Mouse (Mus musculus) erythroblast, adult 5-6 weeks (primary cell): ENCODE data around the gene Scyl3. TPM values are rescaled to one million over a fixed set of nuclear protein-coding genes. Genes with fewer than 3 reads are reported as not detected.

Source experiments
- ATAC-seq: replicated peaks from 2 replicates; pipeline ENCODE4 v1.8.0; 2016; ENCODE audit warnings: moderate number of reproducible peaks, mild to moderate bottlenecking, moderate TSS enrichment, inconsistent platforms; ENCODE audit not compliant: poor library complexity, low FRiP score, severe bottlenecking
- total RNA-seq, 2 experiments: library from RNA; stranded (forward) in 1 of 2; stranded (reverse) in 1 of 2; fragments of 150-400 nt in 1 of 2; fragments of 200-764, 138-1000 nt in 1 of 2; gene quantifications; 2 replicates each; pipeline versions ENCODE4 v1.2.3 to v1.2.4; 2015 to 2017; ENCODE audit warnings: low replicate concordance in 2 of 2

The Scyl3 gene
- total RNA-seq (2015; ENCODE audit: low replicate concordance): 10.9 and 25.9 TPM in 2 replicates
- total RNA-seq (2017; ENCODE audit: low replicate concordance): 6.4 and 6.5 TPM in 2 replicates

DNA sequence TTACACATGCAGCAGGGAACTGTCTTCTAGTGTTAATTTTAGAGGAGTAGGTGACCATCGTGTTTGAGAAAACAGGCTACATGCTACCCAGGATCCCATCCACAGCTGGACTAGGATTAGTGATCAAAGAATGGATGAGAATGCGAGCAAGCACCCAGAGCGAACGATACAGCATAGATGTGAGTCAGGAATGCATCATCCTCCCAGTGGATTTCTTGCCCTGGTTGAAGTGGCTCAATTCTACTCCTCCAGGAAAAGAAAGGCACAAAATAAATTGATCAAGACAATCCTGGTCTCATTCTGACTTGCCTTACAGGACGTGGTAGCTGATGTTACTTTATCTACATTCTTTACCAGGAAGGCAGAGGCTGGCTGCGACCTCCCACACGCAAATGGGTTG lies at the start of gene Scyl3:
Gene Scyl3, plus strand, starts transcription at position 255 of the 400 bp plus-strand sequence.
- ATAC-seq: no peak

DNA sequence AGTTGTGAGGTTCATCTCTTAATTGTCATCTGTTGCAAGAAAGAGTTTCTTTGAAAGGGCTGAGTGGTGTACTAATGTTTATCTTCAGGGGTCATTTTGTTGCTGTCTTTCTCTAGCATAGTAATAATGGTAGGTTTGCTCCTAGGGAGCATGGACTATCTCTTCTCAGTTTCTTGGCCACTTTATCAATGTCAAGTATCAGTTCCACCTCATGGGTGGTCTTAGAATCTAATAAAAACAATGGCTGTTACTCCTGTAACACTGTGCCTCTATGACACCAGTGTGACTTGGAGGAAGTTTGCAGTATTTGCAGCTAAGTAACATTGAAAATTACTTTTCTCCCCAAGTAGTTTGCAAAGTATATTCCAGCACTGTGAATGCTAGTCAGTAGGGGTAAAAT lies 39.3 kb upstream of the Scyl3 start:
- no peak for ATAC-seq

- no peak for ATAC-seq
These were observed 35.6 kb upstream of the Scyl3 start for GRCm38 (mm10) chr1:163893294-163893693.

GRCm38 (mm10) chr1:163893774-163894527 lies 34.9 kb upstream of the Scyl3 start:
- ATAC-seq: no peak

DNA sequence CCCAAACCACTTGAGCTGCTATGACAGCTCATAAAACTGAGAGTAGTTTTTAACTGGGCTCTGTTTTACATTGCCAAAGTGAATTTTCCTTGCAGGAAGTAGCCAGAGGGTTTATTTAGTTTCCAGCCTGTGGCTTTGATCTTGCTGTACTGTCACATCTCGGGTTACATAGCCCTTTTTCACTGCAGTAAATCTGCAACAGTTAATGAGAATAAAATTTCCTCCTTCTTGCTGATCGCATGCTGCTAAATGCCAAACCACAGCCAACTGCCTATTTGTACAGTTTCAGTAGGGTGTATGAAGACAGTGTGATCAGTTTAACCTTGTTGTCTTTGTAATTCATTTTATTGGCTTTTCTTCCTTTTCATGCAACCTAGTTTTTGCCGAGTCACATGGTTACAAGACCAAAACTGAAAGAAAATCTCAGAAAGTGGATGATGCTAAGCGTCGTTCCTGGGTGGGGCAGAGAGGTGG lies 30.6 kb upstream of the Scyl3 start:
- no peak for ATAC-seq

DNA sequence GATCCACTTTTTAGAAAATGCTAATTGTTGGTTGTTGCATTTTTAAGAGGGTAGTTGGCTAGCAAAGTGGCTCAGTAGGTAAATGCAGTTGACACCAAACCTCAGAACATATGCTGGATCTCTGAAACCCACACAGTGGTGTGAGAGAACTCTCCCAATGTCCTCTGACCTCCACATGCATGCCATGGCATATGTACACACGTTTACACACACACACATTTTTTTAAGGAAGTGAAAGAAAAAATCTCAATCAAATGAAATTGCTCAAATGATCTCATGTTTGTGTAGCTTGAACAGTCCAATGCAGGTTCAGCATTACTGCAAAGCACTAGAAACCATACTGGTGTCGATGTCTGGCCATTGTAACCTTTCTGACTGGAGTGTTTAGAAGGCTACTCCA lies 29.3 kb upstream of the Scyl3 start:
- ATAC-seq: no peak

- no peak for ATAC-seq
These were observed 28.7 kb upstream of the Scyl3 start for GRCm38 (mm10) chr1:163900168-163900567.

DNA sequence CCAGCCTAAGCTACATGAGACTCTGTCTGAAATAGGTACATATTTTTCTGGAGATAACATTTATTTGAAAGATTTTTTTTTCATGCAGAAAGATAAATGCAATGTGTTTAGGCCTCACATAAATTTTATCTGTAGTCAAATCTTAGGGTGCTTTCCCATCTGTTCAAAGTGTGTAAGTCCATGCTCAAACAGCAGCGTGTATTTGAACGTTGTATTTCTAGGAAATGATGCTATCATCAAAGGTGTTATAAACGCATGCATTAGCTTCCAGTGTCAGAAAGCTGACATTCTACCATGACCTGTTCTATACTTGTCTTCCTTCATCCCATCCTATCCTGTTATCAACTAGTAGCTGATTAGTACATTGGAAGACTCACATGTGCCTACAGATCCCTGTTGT lies 25.5 kb upstream of the Scyl3 start:
- no peak for ATAC-seq

- no peak for ATAC-seq
These were observed 21.7 kb upstream of the Scyl3 start for GRCm38 (mm10) chr1:163907007-163907811.

DNA sequence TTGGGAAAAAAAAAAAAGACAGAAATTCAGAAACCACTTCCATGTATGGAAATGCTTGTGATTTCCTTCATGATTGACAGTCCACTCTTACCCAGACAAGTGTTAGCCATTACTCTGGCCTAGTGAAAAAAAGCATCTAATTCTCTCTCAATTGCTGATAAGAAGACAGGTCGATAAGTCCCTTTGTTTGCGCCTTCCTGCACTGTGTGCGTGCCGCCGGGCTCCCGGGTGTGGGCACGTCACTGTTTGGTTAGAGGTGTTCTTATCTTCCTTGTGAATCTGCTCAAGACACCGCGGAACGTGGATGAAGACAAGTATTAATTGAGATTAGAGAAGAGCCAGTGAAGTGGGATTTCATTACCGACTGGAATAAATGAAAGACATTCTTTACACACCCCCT lies 20.5 kb upstream of the Scyl3 start:
- ATAC-seq: no peak

- peak; percentile 84; the same call in 1 of the 2 replicates for ATAC-seq
These were observed 18.6 kb upstream of the Scyl3 start for GRCm38 (mm10) chr1:163910343-163910742.

DNA sequence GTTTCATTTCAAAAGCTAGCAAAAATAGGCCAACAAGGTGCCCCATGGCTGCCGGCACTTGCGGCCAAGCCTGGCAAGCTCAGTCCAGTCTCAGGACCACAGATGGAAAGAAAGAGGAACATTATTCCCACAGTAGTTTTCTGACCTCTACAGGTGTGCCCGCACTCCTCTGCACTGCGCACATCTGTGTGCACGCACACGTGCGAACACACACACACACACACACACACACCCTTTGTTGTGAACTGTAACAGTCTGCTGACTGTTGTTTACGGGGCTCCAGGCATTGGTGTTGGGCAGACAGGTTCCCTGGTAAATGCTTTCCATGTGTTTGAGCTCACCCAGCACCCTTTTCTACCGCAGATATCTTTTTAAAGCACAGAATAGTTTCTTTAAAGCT lies 18.1 kb upstream of the Scyl3 start:
- ATAC-seq: no peak

- no peak for ATAC-seq
These were observed 16.9 kb upstream of the Scyl3 start for GRCm38 (mm10) chr1:163911981-163912380.

- ATAC-seq: no peak
These were observed 11.3 kb upstream of the Scyl3 start for GRCm38 (mm10) chr1:163917349-163918160.

- no peak for ATAC-seq
These were observed 4.8 kb upstream of the Scyl3 start for GRCm38 (mm10) chr1:163924093-163924492.

- ATAC-seq: peak; percentile 77
These were observed 947 bp downstream of the Scyl3 start for GRCm38 (mm10) chr1:163929636-163930457.

DNA sequence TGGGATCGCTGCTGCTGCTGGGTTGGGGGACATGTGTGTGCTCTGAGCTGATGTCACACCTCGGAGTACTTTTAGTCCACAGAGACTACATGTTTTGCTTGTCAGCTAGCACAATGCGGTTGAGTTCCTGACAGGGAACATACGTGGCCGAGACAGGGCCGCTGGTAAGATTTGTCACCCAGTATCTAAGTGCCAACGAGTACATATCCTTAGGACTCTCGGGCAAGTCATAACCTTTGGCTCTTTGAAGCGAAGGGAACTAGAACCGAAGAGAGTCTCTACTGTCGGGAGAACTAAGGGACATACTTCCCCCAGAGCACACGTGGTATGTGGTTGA lies 1.5 kb downstream of the Scyl3 start:
- ATAC-seq: peak; percentile 50

DNA sequence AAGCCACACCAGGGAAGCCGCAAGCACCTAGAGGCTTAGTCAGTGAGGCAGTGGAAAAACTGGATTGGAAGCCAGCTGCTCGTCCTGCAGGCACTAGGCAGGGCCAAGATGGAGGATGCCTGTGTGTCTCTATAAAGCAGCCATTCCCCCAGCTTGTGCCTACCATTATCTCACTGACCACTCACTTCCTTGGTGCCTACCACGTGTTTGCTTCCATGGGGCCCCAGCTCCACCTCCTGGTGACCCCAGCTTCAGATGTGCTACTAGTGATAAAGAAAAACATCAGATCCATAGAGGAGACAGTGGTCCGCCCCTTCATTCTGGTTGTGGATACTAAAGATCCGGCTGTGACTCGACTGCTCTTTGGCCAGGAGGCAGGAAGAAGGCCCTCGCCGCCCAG lies 2.9 kb downstream of the Scyl3 start:
- ATAC-seq: no peak

GRCm38 (mm10) chr1:163934591-163934990 lies 5.7 kb downstream of the Scyl3 start:
- no peak for ATAC-seq
